Mouse (Mus musculus) stomach, postnatal 0 days (tissue): Measurements from ENCODE around the gene Rnf26. TPM values are rescaled to one million over a fixed set of nuclear protein-coding genes. Genes with fewer than 3 reads are reported as not detected.

Experiments used
- ATAC-seq: fragments of 200-750 bp; cut with Nextera tagmentation; 2 replicates; pipeline ENCODE4 v1.8.0; 2017; ENCODE audit not compliant: low FRiP score, low TSS enrichment
- DNase-seq: peaks from one replicate; pipeline ENCODE4 v3.0.0-alpha.2; 2016; ENCODE audit warnings: low spot score
- H3K27ac ChIP-seq: fragments of 300-500 bp; sonication (generic); replicated peaks from 2 replicates; pipeline ENCODE4 v1.5.1; 2014; ENCODE audit warnings: mild to moderate bottlenecking, control low read depth
- H3K27me3 ChIP-seq: fragments of 300-500 bp; sonication (generic); 2 replicates; pipeline ENCODE4 v1.6.1; 2014; ENCODE audit warnings: low read length; ENCODE audit not compliant: control insufficient read depth, insufficient read depth
- H3K36me3 ChIP-seq: fragments of 300-500 bp; sonication (generic); 2 replicates; pipeline ENCODE4 v1.6.1; 2014; ENCODE audit warnings: low read length, mixed read lengths; ENCODE audit not compliant: control insufficient read depth, insufficient read depth
- H3K4me1 ChIP-seq: fragments of 300-500 bp; sonication (generic); replicated peaks from 2 replicates; pipeline ENCODE4 v1.6.1; 2014; ENCODE audit warnings: antibody characterized with exemption; ENCODE audit not compliant: control insufficient read depth, insufficient read depth
- H3K4me2 ChIP-seq: fragments of 300-500 bp; sonication (generic); replicated peaks from 2 replicates; pipeline ENCODE4 v1.6.1; 2014; ENCODE audit warnings: low read depth, mild to moderate bottlenecking, control low read depth, moderate library complexity
- H3K4me3 ChIP-seq: fragments of 300-500 bp; sonication (generic); 2 replicates; pipeline ENCODE4 v1.5.1; 2014; ENCODE audit warnings: low read depth, low read length, control low read depth
- H3K9ac ChIP-seq: fragments of 300-500 bp; sonication (generic); 2 replicates; pipeline ENCODE4 v1.6.1; 2014; ENCODE audit warnings: mild to moderate bottlenecking, low read length, control low read depth, mixed read lengths
- H3K9me3 ChIP-seq: fragments of 300-500 bp; sonication (generic); 2 replicates; pipeline ENCODE4 v1.6.1; 2016; ENCODE audit warnings: low read length; ENCODE audit not compliant: control insufficient read depth
- CTCF ChIP-seq: IDR thresholded peaks from 2 replicates; pipeline ENCODE4 v1.5.1; 2016; ENCODE audit warnings: antibody characterized with exemption, low read depth, mild to moderate bottlenecking, moderate library complexity
- EP300 ChIP-seq: optimal IDR thresholded peaks from 2 replicates; pipeline ENCODE3; 2016; ENCODE audit warnings: antibody characterized with exemption
- WGBS: fragments of 180-500 bp; shearing (Covaris S2); extraction: QIAGEN DNeasy Blood & Tissue Kit; methylation state at CpG from one replicate; pipeline ENCODE4 v1.1.7; 2014; 5-methylcytosine and 5-hydroxymethylcytosine counted together
- polyA plus RNA-seq: library from polyadenylated mRNA; unstranded; fragments of >200 nt; fragmentation: Nextera tagmentation; extraction: Ambion mirVana; gene quantifications from 2 replicates; pipeline ENCODE4 v1.2.1, GENCODE M21; 2015

The Rnf26 gene
- polyA plus RNA-seq, 1 experiment from 2014 or later = 22.0 TPM

DNA sequence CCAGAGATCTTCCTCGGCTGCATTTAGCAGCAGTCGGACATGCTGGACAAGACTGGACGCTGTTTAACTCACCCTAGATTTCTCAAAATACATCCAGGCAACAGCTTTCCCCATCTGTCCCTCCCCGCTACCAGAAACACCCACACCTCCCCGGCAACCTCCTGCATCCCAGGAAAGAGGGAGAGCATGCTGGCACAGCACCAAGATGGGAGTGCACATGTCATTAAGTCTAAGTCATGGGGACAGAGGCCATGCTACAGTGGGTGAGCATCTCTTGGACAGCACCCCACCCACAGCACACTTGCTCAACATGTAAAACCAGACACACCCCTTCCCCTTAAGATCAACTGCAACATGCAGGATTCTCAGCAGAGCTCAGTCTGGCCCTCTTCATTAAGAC, 32.4 kb downstream of the Rnf26 start:
- no peak for TF ChIP-seq EP300
- TF ChIP-seq CTCF = no peak
- H3K36me3 ChIP-seq = no peaks in the 10 kb centered on the region
- DNase-seq (no peak), ATAC-seq (no peak)
- no peak overlapping the region for H3K4me2 ChIP-seq
- no peak overlapping the region for H3K4me3 ChIP-seq
- H3K27me3 ChIP-seq = no peaks in the 10 kb centered on the region
- H3K27ac ChIP-seq = peak overlapping the region; percentile 69; the same call in 1 of the 2 replicates
- WGBS = 48% methylated on average over 5 of the region's 5 CpGs
- no peak overlapping the region for H3K9ac ChIP-seq
- no peaks in the 10 kb centered on the region for H3K9me3 ChIP-seq
- peaks cover 21% of the 10 kb centered on the region for H3K4me1 ChIP-seq

GRCm38 (mm10) chr9:44079997-44080780, 33.1 kb downstream of the Rnf26 start:
- no peaks in the 10 kb centered on the region for H3K9me3 ChIP-seq
- no peak overlapping the region for H3K9ac ChIP-seq
- H3K27me3 ChIP-seq = no peaks in the 10 kb centered on the region
- H3K4me1 ChIP-seq = peaks cover 19% of the 10 kb centered on the region
- DNase-seq = no peak
- WGBS = 58% methylated on average over 10 of the region's 10 CpGs
- H3K4me2 ChIP-seq = no peak overlapping the region
- no peak for ATAC-seq
- H3K4me3 ChIP-seq = no peak overlapping the region
- TF ChIP-seq CTCF (no peak), EP300 (no peak)
- peak overlapping the region; percentile 81 for H3K27ac ChIP-seq
- H3K36me3 ChIP-seq = no peaks in the 10 kb centered on the region

GRCm38 (mm10) chr9:44078955-44079756, 34.2 kb downstream of the Rnf26 start:
- H3K9me3 ChIP-seq = no peaks in the 10 kb centered on the region
- H3K27ac ChIP-seq = peak overlapping the region; percentile 81
- no peak overlapping the region for H3K4me3 ChIP-seq
- no peak overlapping the region for H3K9ac ChIP-seq
- H3K4me1 ChIP-seq = peaks cover 16% of the 10 kb centered on the region
- WGBS = 14% methylated on average over 14 of the region's 16 CpGs
- no peak for TF ChIP-seq EP300
- 0 out of 2 replicates have a peak, but pooled peaks have one; percentile 18 for TF ChIP-seq CTCF
- ATAC-seq = peak; percentile 82
- no peaks in the 10 kb centered on the region for H3K27me3 ChIP-seq
- peak; percentile 86 for DNase-seq
- H3K4me2 ChIP-seq = peak overlapping the region; percentile 25; the same call in 1 of the 2 replicates
- H3K36me3 ChIP-seq = no peaks in the 10 kb centered on the region

- WGBS = 70% methylated on average over 10 of the region's 10 CpGs
- no peaks in the 10 kb centered on the region for H3K9me3 ChIP-seq
These were observed 35.0 kb downstream of the Rnf26 start for GRCm38 (mm10) chr9:44078136-44078797.

DNA sequence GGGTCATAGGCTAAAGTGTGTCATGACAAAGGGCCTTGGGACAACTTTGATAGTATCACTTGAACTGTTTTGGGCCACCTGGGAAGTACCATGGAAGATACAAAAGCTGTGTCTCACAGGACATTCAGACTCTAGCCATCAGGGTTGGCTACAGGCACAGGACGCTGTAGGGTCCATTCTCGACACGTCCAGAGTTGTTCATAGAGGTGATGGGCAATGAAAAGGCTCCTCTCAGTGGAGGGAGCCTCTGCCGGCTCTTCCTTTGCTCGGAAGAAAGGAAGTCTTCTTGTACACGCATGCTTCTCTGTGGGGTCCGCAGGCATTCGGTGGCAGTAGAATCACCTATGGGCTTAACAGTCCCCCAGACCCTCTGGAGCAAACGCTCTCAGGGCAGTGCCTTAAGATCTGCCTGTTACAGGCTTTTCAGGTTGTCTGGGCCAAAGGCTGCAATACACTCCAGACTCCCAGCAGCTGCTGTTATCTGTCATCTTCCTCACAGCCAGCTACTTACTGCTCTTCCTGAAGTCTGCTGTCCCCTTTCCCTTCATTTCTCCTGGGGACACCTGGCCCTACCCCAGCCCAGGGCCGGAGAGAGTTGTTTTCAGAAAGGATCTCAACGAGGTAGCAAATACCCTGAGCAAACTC, 35.9 kb downstream of the Rnf26 start:
- Histone ChIP-seq H3K27ac (no peak overlapping the region), H3K4me3 (no peak overlapping the region), H3K4me1 (peaks cover 16% of the 10 kb centered on the region), H3K36me3 (no peaks in the 10 kb centered on the region), H3K27me3 (no peaks in the 10 kb centered on the region), H3K4me2 (no peak overlapping the region), H3K9me3 (no peaks in the 10 kb centered on the region), H3K9ac (no peak overlapping the region)
- ATAC-seq (no peak), DNase-seq (no peak)
- 85% methylated on average over 11 of the region's 11 CpGs for WGBS
- TF ChIP-seq CTCF (no peak), EP300 (no peak)

More at GRCm38 (mm10) chr9:44078136-44078797, 35.0 kb downstream of the Rnf26 start:
- H3K4me2 ChIP-seq = peak overlapping the region; percentile 25; the same call in 1 of the 2 replicates
- TF ChIP-seq EP300 = no peak
- TF ChIP-seq CTCF = peak; percentile 12; the same call in 1 of the 2 replicates
- ATAC-seq (no peak), DNase-seq (no peak)
- H3K4me1 ChIP-seq = peaks cover 16% of the 10 kb centered on the region
- no peaks in the 10 kb centered on the region for H3K36me3 ChIP-seq
- H3K9ac ChIP-seq = no peak overlapping the region
- no peaks in the 10 kb centered on the region for H3K27me3 ChIP-seq
- no peak overlapping the region for H3K4me3 ChIP-seq
- H3K27ac ChIP-seq = peak overlapping the region; percentile 81
